Mouse (Mus musculus) neural tube, embryonic 14.5 days (tissue): ENCODE measurements at regions not wholly inside any gene's neighbourhood (a gene's known extent, or its start where the extent isn't known, plus 50 kb on each side); places are given as distances from the start of the nearest gene placed in this dataset.

Source experiments
- ATAC-seq: fragments of 200-750 bp; cut with Nextera tagmentation; 2 replicates; pipeline ENCODE4 v1.8.0; 2017; ENCODE audit warnings: low read depth, mild to moderate bottlenecking, moderate TSS enrichment, moderate library complexity
- H3K27ac ChIP-seq: fragments of 300-500 bp; sonication (generic); 2 replicates; pipeline ENCODE4 v1.5.1; 2014; ENCODE audit warnings: low read depth, mild to moderate bottlenecking, control low read depth, low read length, moderate library complexity, mixed read lengths
- H3K27me3 ChIP-seq: fragments of 300-500 bp; sonication (generic); 2 replicates; pipeline ENCODE4 v1.6.1; 2014; ENCODE audit warnings: low read length; ENCODE audit not compliant: control insufficient read depth, insufficient read depth
- H3K36me3 ChIP-seq: fragments of 300-500 bp; sonication (generic); 2 replicates; pipeline ENCODE4 v1.6.1; 2014; ENCODE audit warnings: low read length, mixed read lengths; ENCODE audit not compliant: control insufficient read depth, insufficient read depth
- H3K4me1 ChIP-seq: fragments of 300-500 bp; sonication (generic); 2 replicates; pipeline ENCODE4 v1.6.1; 2014; ENCODE audit warnings: low read length; ENCODE audit not compliant: control insufficient read depth, insufficient read depth
- H3K4me2 ChIP-seq: fragments of 300-500 bp; sonication (generic); 2 replicates; pipeline ENCODE4 v1.6.1; 2014; ENCODE audit warnings: mild to moderate bottlenecking, low read depth, low read length, control low read depth
- H3K4me3 ChIP-seq: fragments of 300-500 bp; sonication (generic); 2 replicates; pipeline ENCODE4 v1.5.1; 2014; ENCODE audit warnings: low read depth, low read length, control low read depth, mixed read lengths
- H3K9ac ChIP-seq: fragments of 300-500 bp; sonication (generic); replicated peaks from 2 replicates; pipeline ENCODE4 v1.6.1; 2014; ENCODE audit warnings: low read depth, mild to moderate bottlenecking, control low read depth, low read length, mixed read lengths
- H3K9me3 ChIP-seq: fragments of 300-500 bp; sonication (generic); 2 replicates; pipeline ENCODE4 v1.6.1; 2016; ENCODE audit warnings: low read length; ENCODE audit not compliant: control insufficient read depth
- WGBS: fragments of 180-500 bp; shearing (Covaris S2); extraction: QIAGEN DNeasy Blood & Tissue Kit; methylation state at CpG from one replicate; pipeline ENCODE4 v1.1.7; 2014; 5-methylcytosine and 5-hydroxymethylcytosine counted together

GRCm38 (mm10) chr13:42244240-42245086, 56.8 kb upstream of the Edn1 start:
- no peak overlapping the region for H3K9ac ChIP-seq
- H3K9me3 ChIP-seq: no peaks in the 10 kb centered on the region
- H3K27me3 ChIP-seq: no peaks in the 10 kb centered on the region
- 49% methylated on average over 7 of the region's 7 CpGs for WGBS
- H3K36me3 ChIP-seq: no peaks in the 10 kb centered on the region
- H3K4me3 ChIP-seq: no peak overlapping the region
- H3K27ac ChIP-seq: no peak overlapping the region
- no peaks in the 10 kb centered on the region for H3K4me1 ChIP-seq
- H3K4me2 ChIP-seq: no peak overlapping the region
- ATAC-seq: peak; percentile 74; the same call in 1 of the 2 replicates

GRCm38 (mm10) chr13:42245753-42246409, 55.4 kb upstream of the Edn1 start:
- Histone ChIP-seq H3K9me3 (no peaks in the 10 kb centered on the region), H3K9ac (no peak overlapping the region), H3K4me1 (no peaks in the 10 kb centered on the region), H3K27me3 (no peaks in the 10 kb centered on the region), H3K36me3 (no peaks in the 10 kb centered on the region), H3K4me2 (no peak overlapping the region), H3K4me3 (no peak overlapping the region), H3K27ac (no peak overlapping the region)
- ATAC-seq: no peak
- WGBS: 84% methylated on average over 11 of the region's 11 CpGs
